Mouse (Mus musculus): Measurements from ENCODE around the gene Col5a1. TPM values are rescaled to one million over a fixed set of nuclear protein-coding genes. Genes with fewer than 3 reads are reported as not detected.
A peak's percentile ranks its signal among the peaks of the same experiment; 100 is the strongest.

Gene Col5a1
- polyA plus RNA-seq, 1 experiment from 2014 or later, result 83.2 TPM

DNA sequence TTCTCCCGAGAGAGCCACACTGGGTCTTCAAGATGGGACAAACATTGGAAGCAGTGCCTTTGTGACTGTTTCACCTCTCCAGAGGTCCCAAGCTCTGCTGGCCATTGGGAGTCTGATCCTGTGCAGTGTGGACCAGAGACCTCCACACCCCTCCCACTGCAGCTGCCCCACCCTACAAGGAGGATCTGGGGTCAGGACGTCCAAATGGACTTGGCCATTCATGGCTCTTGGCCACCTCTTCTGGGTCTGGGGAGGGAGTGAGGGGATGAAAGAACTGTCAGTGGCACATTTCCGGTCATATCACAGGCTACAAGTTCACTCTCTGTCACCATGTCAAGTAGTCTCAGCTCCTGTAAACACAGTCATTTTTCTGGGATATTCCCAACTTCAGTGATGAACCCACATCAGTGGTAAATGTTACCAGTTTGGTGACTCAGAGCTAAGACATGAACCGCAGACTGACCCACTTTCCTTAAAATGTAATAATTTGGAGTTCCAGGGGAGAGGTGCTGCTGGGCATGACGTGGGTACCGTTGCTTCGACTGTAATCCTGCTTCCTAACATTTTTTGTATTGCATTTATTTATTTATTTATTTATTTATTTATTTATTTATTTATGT is 5.8 kb downstream of the Col5a1 start:
- no peak for TF ChIP-seq CTCF (IDR thresholded peaks at IDR 0.05; ENCODE audit: low read depth)
- 82% methylated on average over 7 of the region's 7 CpGs for WGBS
- peaks cover 15% of the 10 kb centered on the region for H3K4me1 ChIP-seq (ENCODE audit: insufficient read depth)

DNA sequence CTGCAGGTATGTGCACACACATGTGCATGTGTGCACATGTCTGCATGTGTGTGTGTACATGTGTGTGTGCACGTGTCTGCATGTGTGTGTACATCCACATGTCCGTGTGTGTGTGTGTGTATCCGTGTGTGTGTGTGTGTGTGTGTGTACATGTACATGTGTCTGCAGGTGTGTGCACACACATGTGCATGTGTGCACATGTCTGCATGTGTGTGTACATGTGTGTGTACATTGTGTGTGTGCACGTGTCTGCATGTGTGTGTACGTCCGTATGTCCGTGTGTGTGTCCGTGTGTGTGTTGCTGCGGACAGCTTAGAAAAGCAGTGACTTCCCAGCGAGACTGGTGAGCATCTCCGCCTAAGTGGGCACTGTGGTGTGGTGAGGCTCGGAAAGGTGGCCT is 6.8 kb downstream of the Col5a1 start:
- ATAC-seq (ENCODE audit: insufficient read depth) (no peak), DNase-seq (no peak)
- Histone ChIP-seq H3K4me1 (ENCODE audit: insufficient read depth) (peaks cover 12% of the 10 kb centered on the region; the same call in 1 of the 2 replicates), H3K9ac (no peak overlapping the region), H3K4me2 (no peak overlapping the region), H3K27me3 (ENCODE audit: insufficient read depth, low read length) (no peaks in the 10 kb centered on the region), H3K4me3 (ENCODE audit: low read depth, low read length) (no peak overlapping the region), H3K36me3 (ENCODE audit: insufficient read depth) (peaks cover 8% of the 10 kb centered on the region; the same call in 1 of the 2 replicates), H3K9me3 (ENCODE audit: low read depth, low read length) (no peaks in the 10 kb centered on the region), H3K27ac (ENCODE audit: low read depth) (no peak overlapping the region)
- no peak for TF ChIP-seq CTCF (IDR thresholded peaks at IDR 0.05; ENCODE audit: low read depth)
- WGBS, result 91% methylated on average over 12 of the region's 12 CpGs

More for the DNA sequence above, 5.8 kb downstream of the Col5a1 start:
- no peak overlapping the region for H3K9ac ChIP-seq
- H3K4me3 ChIP-seq (ENCODE audit: low read depth, low read length), result no peak overlapping the region
- DNase-seq (no peak), ATAC-seq (ENCODE audit: insufficient read depth) (no peak)
- H3K36me3 ChIP-seq (ENCODE audit: insufficient read depth), result peaks cover 8% of the 10 kb centered on the region; the same call in 1 of the 2 replicates
- no peak overlapping the region for H3K4me2 ChIP-seq
- H3K9me3 ChIP-seq (ENCODE audit: low read depth, low read length), result no peaks in the 10 kb centered on the region
- H3K27ac ChIP-seq (ENCODE audit: low read depth), result no peak overlapping the region
- H3K27me3 ChIP-seq (ENCODE audit: insufficient read depth, low read length), result no peaks in the 10 kb centered on the region

DNA sequence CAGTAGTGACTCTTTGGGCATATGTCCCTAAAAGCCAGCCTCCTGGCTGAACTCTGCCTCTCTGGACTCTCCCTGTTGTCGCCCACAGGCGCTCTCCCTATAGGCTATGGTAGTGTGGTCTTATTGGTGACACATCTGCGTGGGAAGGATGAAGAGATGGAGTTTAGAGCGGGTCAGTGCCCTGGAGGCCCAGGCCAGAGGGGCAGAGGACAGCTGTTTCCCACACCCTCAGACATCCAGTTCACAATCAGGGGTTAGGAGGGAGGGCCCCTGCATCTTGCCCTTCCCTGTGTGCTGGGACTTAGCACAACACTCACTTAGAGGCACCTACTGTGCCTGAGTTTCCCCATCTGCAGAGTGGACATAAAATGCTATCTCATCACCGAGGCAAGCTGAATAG is 8.8 kb downstream of the Col5a1 start:
- no peaks in the 10 kb centered on the region for H3K27me3 ChIP-seq (ENCODE audit: insufficient read depth, low read length)
- H3K9ac ChIP-seq, result no peak overlapping the region
- TF ChIP-seq CTCF (IDR thresholded peaks at IDR 0.05; ENCODE audit: low read depth), result no peak
- H3K4me3 ChIP-seq (ENCODE audit: low read depth, low read length), result no peak overlapping the region
- H3K27ac ChIP-seq (ENCODE audit: low read depth), result no peak overlapping the region
- H3K4me2 ChIP-seq, result no peak overlapping the region
- peaks cover 1% of the 10 kb centered on the region; the same call in 1 of the 2 replicates for H3K4me1 ChIP-seq (ENCODE audit: insufficient read depth)
- H3K9me3 ChIP-seq (ENCODE audit: low read depth, low read length), result no peaks in the 10 kb centered on the region
- H3K36me3 ChIP-seq (ENCODE audit: insufficient read depth), result peaks cover 8% of the 10 kb centered on the region; the same call in 1 of the 2 replicates
- 82% methylated on average over 5 of the region's 5 CpGs for WGBS
- DNase-seq (no peak), ATAC-seq (ENCODE audit: insufficient read depth) (no peak)

DNA sequence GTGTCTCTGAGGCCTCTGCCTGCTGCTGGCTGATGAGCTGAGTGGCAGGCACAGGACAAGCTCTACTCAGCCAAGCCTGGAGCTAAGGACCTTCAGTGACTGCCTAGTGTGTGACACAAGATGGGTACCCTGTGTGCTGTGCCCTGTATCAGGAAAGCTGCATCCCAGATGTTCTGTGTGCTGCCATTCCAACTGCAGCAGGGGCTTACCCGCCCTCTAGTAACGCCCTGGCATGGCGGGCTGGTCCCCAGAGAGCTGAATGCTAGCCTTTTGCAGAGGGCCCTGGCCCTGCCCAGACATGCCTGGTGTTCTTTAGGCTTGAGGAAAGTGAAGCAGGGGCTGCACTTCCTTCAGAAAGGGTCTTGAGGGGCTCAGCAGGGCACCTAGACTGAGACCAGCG is 9.4 kb downstream of the Col5a1 start:
- no peak overlapping the region for H3K27ac ChIP-seq (ENCODE audit: low read depth)
- H3K4me1 ChIP-seq (ENCODE audit: insufficient read depth), result no peaks in the 10 kb centered on the region
- H3K27me3 ChIP-seq (ENCODE audit: insufficient read depth, low read length), result no peaks in the 10 kb centered on the region
- no peak overlapping the region for H3K9ac ChIP-seq
- DNase-seq, result no peak
- H3K9me3 ChIP-seq (ENCODE audit: low read depth, low read length), result no peaks in the 10 kb centered on the region
- 85% methylated on average over 4 of the region's 4 CpGs for WGBS
- TF ChIP-seq CTCF (IDR thresholded peaks at IDR 0.05; ENCODE audit: low read depth), result no peak
- peaks cover 5% of the 10 kb centered on the region; the same call in 1 of the 2 replicates for H3K36me3 ChIP-seq (ENCODE audit: insufficient read depth)
- H3K4me3 ChIP-seq (ENCODE audit: low read depth, low read length), result no peak overlapping the region
- no peak overlapping the region for H3K4me2 ChIP-seq
- ATAC-seq (ENCODE audit: insufficient read depth), result no peak

DNA sequence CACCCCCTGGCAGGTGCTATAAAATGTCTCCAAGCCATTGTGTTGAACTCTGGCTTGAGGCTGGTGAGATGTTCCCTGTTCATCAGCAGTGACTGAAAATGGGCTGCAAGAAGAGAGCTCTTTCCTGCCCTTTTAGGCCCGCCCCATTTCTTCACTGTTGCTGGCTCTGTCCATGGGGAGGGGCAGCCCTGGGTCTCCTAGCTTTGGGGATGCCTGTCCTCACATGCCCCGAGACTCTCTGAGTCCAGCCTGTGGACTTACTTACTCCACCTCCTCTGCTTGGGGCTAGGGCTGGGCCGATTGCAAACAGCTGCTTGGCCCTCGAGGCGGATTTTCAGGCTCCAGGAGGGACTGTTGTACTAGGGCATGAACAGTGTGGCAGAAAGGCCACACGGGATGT is 10.9 kb downstream of the Col5a1 start:
- H3K36me3 ChIP-seq (ENCODE audit: insufficient read depth), result no peaks in the 10 kb centered on the region
- no peak for TF ChIP-seq CTCF (IDR thresholded peaks at IDR 0.05; ENCODE audit: low read depth)
- no peak overlapping the region for H3K4me3 ChIP-seq (ENCODE audit: low read depth, low read length)
- no peak overlapping the region for H3K9ac ChIP-seq
- H3K27me3 ChIP-seq (ENCODE audit: insufficient read depth, low read length), result no peaks in the 10 kb centered on the region
- no peak overlapping the region for H3K4me2 ChIP-seq
- 53% methylated on average over 6 of the region's 6 CpGs for WGBS
- no peak overlapping the region for H3K27ac ChIP-seq (ENCODE audit: low read depth)
- no peaks in the 10 kb centered on the region for H3K4me1 ChIP-seq (ENCODE audit: insufficient read depth)
- no peaks in the 10 kb centered on the region for H3K9me3 ChIP-seq (ENCODE audit: low read depth, low read length)
- DNase-seq (no peak), ATAC-seq (ENCODE audit: insufficient read depth) (no peak)

DNA sequence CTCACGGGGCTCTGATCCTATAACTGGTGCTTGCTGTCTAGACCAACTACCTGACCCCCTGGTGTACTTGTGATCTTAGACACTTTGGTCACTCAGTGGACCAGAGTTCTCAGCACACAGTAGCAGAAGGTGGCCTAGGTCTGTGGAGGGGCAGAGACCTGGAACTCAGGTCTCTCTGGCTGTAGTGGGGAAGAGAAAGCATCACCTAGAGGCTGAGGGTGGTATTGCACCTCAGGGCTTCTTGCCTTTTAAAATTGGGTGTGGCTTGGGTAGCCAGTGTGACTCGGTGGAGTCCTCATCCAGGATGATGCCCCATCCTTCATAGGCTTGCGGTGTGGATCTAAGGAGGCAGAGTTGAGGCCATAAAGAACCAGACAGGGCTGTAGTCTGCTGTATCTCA is 13.7 kb downstream of the Col5a1 start:
- DNase-seq (peak; percentile 70), ATAC-seq (ENCODE audit: insufficient read depth) (no peak)
- H3K36me3 ChIP-seq (ENCODE audit: insufficient read depth), result no peaks in the 10 kb centered on the region
- WGBS, result 49% methylated on average over 3 of the region's 3 CpGs
- no peak overlapping the region for H3K9ac ChIP-seq
- no peaks in the 10 kb centered on the region for H3K9me3 ChIP-seq (ENCODE audit: low read depth, low read length)
- TF ChIP-seq CTCF (IDR thresholded peaks at IDR 0.05; ENCODE audit: low read depth), result peak; percentile 86
- H3K27me3 ChIP-seq (ENCODE audit: insufficient read depth, low read length), result no peaks in the 10 kb centered on the region
- H3K4me1 ChIP-seq (ENCODE audit: insufficient read depth), result no peaks in the 10 kb centered on the region
- no peak overlapping the region for H3K4me2 ChIP-seq
- no peak overlapping the region for H3K4me3 ChIP-seq (ENCODE audit: low read depth, low read length)
- H3K27ac ChIP-seq (ENCODE audit: low read depth), result no peak overlapping the region

DNA sequence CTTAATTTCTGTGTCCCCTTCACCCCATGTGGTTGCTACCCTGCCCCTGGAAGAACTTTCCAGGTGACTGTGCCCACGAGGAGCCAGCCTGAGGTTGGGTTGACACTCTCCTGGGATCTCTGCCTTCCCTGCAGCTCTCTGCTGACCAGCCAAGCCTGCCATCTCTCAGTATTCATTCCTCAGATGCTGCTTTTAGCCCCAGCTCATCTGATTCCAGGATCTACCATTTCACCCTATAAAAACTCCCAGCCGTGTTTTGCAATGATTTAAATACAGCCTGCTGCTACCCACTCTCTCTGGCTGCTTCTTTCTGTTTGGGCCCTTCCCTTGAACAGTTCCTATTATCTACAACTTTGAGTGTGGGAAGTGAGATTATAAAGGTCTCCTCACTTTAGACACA is 14.9 kb downstream of the Col5a1 start:
- Histone ChIP-seq H3K4me2 (no peak overlapping the region), H3K4me1 (ENCODE audit: insufficient read depth) (no peaks in the 10 kb centered on the region), H3K27me3 (ENCODE audit: insufficient read depth, low read length) (no peaks in the 10 kb centered on the region), H3K36me3 (ENCODE audit: insufficient read depth) (no peaks in the 10 kb centered on the region), H3K9me3 (ENCODE audit: low read depth, low read length) (no peaks in the 10 kb centered on the region), H3K27ac (ENCODE audit: low read depth) (no peak overlapping the region), H3K4me3 (ENCODE audit: low read depth, low read length) (no peak overlapping the region), H3K9ac (peak overlapping the region; percentile 26; the same call in 1 of the 2 replicates)
- ATAC-seq (ENCODE audit: insufficient read depth) (no peak), DNase-seq (no peak)
- 57% methylated on average over 2 of the region's 2 CpGs for WGBS
- no peak for TF ChIP-seq CTCF (IDR thresholded peaks at IDR 0.05; ENCODE audit: low read depth)
